Mouse (Mus musculus) heart, adult 2 months (tissue): ENCODE measurements around the gene Serpinb9. TPM values are rescaled to one million over a fixed set of nuclear protein-coding genes. Genes with fewer than 3 reads are reported as not detected.

ENCODE experiments used
- DNase-seq, 2 experiments: peaks; one replicate each; pipeline ENCODE4 v3.0.0; 2021
- H3K27ac ChIP-seq: fragments of 200-600 bp; 2 replicates; pipeline ENCODE4 v1.8.1; 2022
- H3K27me3 ChIP-seq: fragments of 200-500 bp; 2 replicates; pipeline ENCODE4 v1.6.1; 2012; ENCODE audit warnings: mild to moderate bottlenecking, low read length, inconsistent platforms, mixed read lengths; ENCODE audit not compliant: control insufficient read depth, insufficient read depth
- H3K36me3 ChIP-seq: fragments of 200-500 bp; 2 replicates; pipeline ENCODE4 v1.6.1; 2012; ENCODE audit warnings: low read length, inconsistent platforms; ENCODE audit not compliant: control insufficient read depth, insufficient read depth
- H3K4me1 ChIP-seq: fragments of 200-500 bp; 2 replicates; pipeline ENCODE4 v1.6.1; 2011; ENCODE audit warnings: low read length; ENCODE audit not compliant: control insufficient read depth, insufficient read depth
- H3K4me3 ChIP-seq: fragments of 200-600 bp; 2 replicates; pipeline ENCODE4 v1.8.1; 2022
- H3K79me2 ChIP-seq: fragments of 200-500 bp; replicated peaks from 2 replicates; pipeline ENCODE4 v1.6.1; 2012; ENCODE audit warnings: mild to moderate bottlenecking, inconsistent platforms, low read length, moderate library complexity, mixed read lengths; ENCODE audit not compliant: control insufficient read depth, insufficient read depth
- H3K9ac ChIP-seq: fragments of 200-500 bp; 2 replicates; pipeline ENCODE4 v1.6.1; 2012; ENCODE audit warnings: low read depth, mild to moderate bottlenecking, control low read depth, inconsistent platforms, low read length, mixed read lengths
- CTCF ChIP-seq: fragments of 200-600 bp; IDR thresholded peaks from 2 replicates; pipeline ENCODE4 v1.8.1; 2022; ENCODE audit warnings: antibody characterized with exemption, mild to moderate bottlenecking, moderate library complexity
- EP300 ChIP-seq: fragments of 200-500 bp; IDR thresholded peaks from 2 replicates; pipeline ENCODE4 v1.6.1; 2011; ENCODE audit warnings: low read depth, low read length, control low read depth; ENCODE audit not compliant: insufficient read depth
- POLR2A ChIP-seq: fragments of 200-500 bp; IDR thresholded peaks from 2 replicates; pipeline ENCODE4 v1.6.1; 2011; ENCODE audit warnings: mild to moderate bottlenecking, low read depth, low read length, control low read depth; ENCODE audit not compliant: insufficient read depth
- WGBS: fragments of 180-500 bp; shearing (Covaris S2); methylation state at CpG from one replicate; pipeline ENCODE4 v1.1.7; 2018; 5-methylcytosine and 5-hydroxymethylcytosine counted together
- intact Hi-C: fragments of 180-260 bp; cut with DNase I; formaldehyde crosslinking; loops from one replicate; pipeline ENCODE4 v1.15.1; 2025
- polyA plus RNA-seq: library from polyadenylated mRNA; depleted of rRNA; stranded (reverse); fragments of >200 nt; gene quantifications from 2 replicates; pipeline ENCODE4 v1.2.3, GENCODE M21; 2012; rRNA removed
- total RNA-seq, 2 experiments: library from RNA; stranded (reverse); gene quantifications; 2 replicates each; pipeline ENCODE4 v1.2.3; 2021

Serpinb9 gene
- total and polyA plus RNA-seq, 3 experiments, result 6.0 to 9.3 (median 8.6) TPM

GRCm38 (mm10) chr13:33063048-33063447 lies 60.0 kb downstream of the Serpinb9 start:
- 33% methylated on average over 1 of the region's 1 CpGs for WGBS
- TF ChIP-seq POLR2A (no peak), CTCF (no peak), EP300 (no peak)
- intact Hi-C loops, result no loop called here

More at GRCm38 (mm10) chr13:33063048-33063447, 60.0 kb downstream of the Serpinb9 start:
- Histone ChIP-seq H3K27me3 (no peaks in the 10 kb centered on the region), H3K36me3 (no peaks in the 10 kb centered on the region), H3K9ac (no peak overlapping the region), H3K4me3 (no peak overlapping the region), H3K79me2 (no peaks in the 10 kb centered on the region), H3K4me1 (no peaks in the 10 kb centered on the region), H3K27ac (no peak overlapping the region)
- DNase-seq, result no peak

Other genes starting within 250 kb of the Serpinb9 start
- 100 to 1,000 TPM; 262 to 290 TPM for gene Mylk4, start 219.3 kb upstream of the Serpinb9 start, total RNA-seq
- 59.5 and 115 TPM in 2 replicates for gene Mylk4, start 219.3 kb upstream of the Serpinb9 start, polyA plus RNA-seq
- gene Wrnip1, start 201.2 kb upstream of the Serpinb9 start, total RNA-seq, result 10 to 100 TPM; 21.3 to 21.7 TPM
- gene Wrnip1, start 201.2 kb upstream of the Serpinb9 start, polyA plus RNA-seq, result 17.4 and 32.9 TPM in 2 replicates
- not detected for gene D930007J09Rik, start 200.4 kb upstream of the Serpinb9 start, total RNA-seq
- not detected in 2 replicates for gene D930007J09Rik, start 200.4 kb upstream of the Serpinb9 start, polyA plus RNA-seq
- gene Serpinb1a, start 152.1 kb upstream of the Serpinb9 start, total RNA-seq, result 1 to 10 TPM; 4.4 to 5.7 TPM
- gene Serpinb1a, start 152.1 kb upstream of the Serpinb9 start, polyA plus RNA-seq, result 2.8 and 5.2 TPM in 2 replicates
- gene Serpinb1c, start 105.0 kb upstream of the Serpinb9 start, total RNA-seq, result 1 to 10 TPM; 2.0 to 3.5 TPM
- gene Serpinb1c, start 105.0 kb upstream of the Serpinb9 start, polyA plus RNA-seq, result 0.18 TPM in 1 of 2 replicates, not detected in the other
- 10 to 100 TPM; 26.3 to 33.1 TPM for gene Serpinb6b, start 38.0 kb upstream of the Serpinb9 start, total RNA-seq
- 21.6 and 30.3 TPM in 2 replicates for gene Serpinb6b, start 38.0 kb upstream of the Serpinb9 start, polyA plus RNA-seq
- gene Serpinb9b, start 24.2 kb downstream of the Serpinb9 start, total RNA-seq, result under 1 TPM in 1 of 2 experiments, not detected in 1; 0.18 TPM
- 0.20 and 0.47 TPM in 2 replicates for gene Serpinb9b, start 24.2 kb downstream of the Serpinb9 start, polyA plus RNA-seq
- not detected for gene Serpinb1b, start 75.3 kb downstream of the Serpinb9 start, total RNA-seq
- gene Serpinb1b, start 75.3 kb downstream of the Serpinb9 start, polyA plus RNA-seq, result not detected in 2 replicates
- gene Serpinb9c, start 156.5 kb downstream of the Serpinb9 start, total RNA-seq, result not detected
- not detected in 2 replicates for gene Serpinb9c, start 156.5 kb downstream of the Serpinb9 start, polyA plus RNA-seq
- gene Serpinb9d, start 189.7 kb downstream of the Serpinb9 start, total RNA-seq, result not detected
- not detected in 2 replicates for gene Serpinb9d, start 189.7 kb downstream of the Serpinb9 start, polyA plus RNA-seq
- gene Serpinb9e, start 246.4 kb downstream of the Serpinb9 start, total RNA-seq, result not detected
- not detected in 2 replicates for gene Serpinb9e, start 246.4 kb downstream of the Serpinb9 start, polyA plus RNA-seq